13 mouse cellular contexts compared by ENCODE assay signal in genomic region chr8:122531312-122531711, GRCm38 (mm10). TPM values are rescaled to one million over a fixed set of nuclear protein-coding genes. Genes with fewer than 3 reads are reported as not detected.
DNase-seq lines count a peak whose midpoint lies in the region; ATAC-seq lines count a peak whose summit lies in the region.
"Had no signal": no experiment of that assay in that cellular context is flagged by ENCODE, and none has a peak within 500 bp of the region (broad histone marks: within the 10 kb centered on the region; RNA-seq: fewer than 3 reads in every experiment).

No protein-coding gene starts in this region.

- H3K36me3 ChIP-seq in kidney, embryonic 16.5 days (ENCODE audit: insufficient read depth, low read length): no peaks in the 10 kb centered on the region
- no peaks in the 10 kb centered on the region for H3K36me3 ChIP-seq in embryonic facial prominence, embryonic 11.5 days (replicated peaks; ENCODE audit: control insufficient read depth, insufficient read depth, low read depth, low read length)
- no peaks in the 10 kb centered on the region for H3K36me3 ChIP-seq in intestine, embryonic 16.5 days (ENCODE audit: control insufficient read depth, insufficient read depth, low read length)
- H3K36me3 ChIP-seq: neural tube, embryonic 15.5 days had no signal

- H3K27ac ChIP-seq in kidney, embryonic 16.5 days (ENCODE audit: low read length): peak overlapping the region; percentile 55
- peak overlapping the region; percentile 85 for H3K27ac ChIP-seq in brown adipose tissue, adult 24 weeks (replicated peaks; ENCODE audit: low read depth, low read length)
- no peak overlapping the region for H3K27ac ChIP-seq in embryonic facial prominence, embryonic 11.5 days (replicated peaks; ENCODE audit: low read depth, low read length)
- H3K27ac ChIP-seq in intestine, embryonic 16.5 days (ENCODE audit: low read length): peak overlapping the region; percentile 46
- H3K27ac ChIP-seq: hindbrain, postnatal 0 days; macrophage; neural tube, embryonic 15.5 days had no signal

- no peaks in the 10 kb centered on the region for H3K9me3 ChIP-seq in kidney, embryonic 16.5 days (ENCODE audit: low read length)
- no peaks in the 10 kb centered on the region for H3K9me3 ChIP-seq in embryonic facial prominence, embryonic 11.5 days (replicated peaks; ENCODE audit: control insufficient read depth, low read length)
- H3K9me3 ChIP-seq in intestine, embryonic 16.5 days (ENCODE audit: control insufficient read depth, low read length): no peaks in the 10 kb centered on the region
- H3K9me3 ChIP-seq: neural tube, embryonic 15.5 days had no signal

- DNase-seq in kidney, postnatal 10 days: no peak
- no peak for DNase-seq in embryonic facial prominence, embryonic 11.5 days (ENCODE audit: low spot score)
- no peak for DNase-seq in right cerebral cortex, adult 18-20 months
- DNase-seq in cerebellum, postnatal 4 days (ENCODE audit: low spot score in 2 of 2): no peak
- DNase-seq: adrenal gland, postnatal 25 days; right cerebral cortex, postnatal 14 days; thymus, adult 18-20 months had no signal

- no peak overlapping the region for H3K4me3 ChIP-seq in kidney, embryonic 16.5 days (ENCODE audit: low read length)
- 0 out of 2 replicates have a peak overlapping the region, but pooled peaks have one; percentile 15 for H3K4me3 ChIP-seq in brown adipose tissue, adult 24 weeks (ENCODE audit: insufficient read depth, low read depth, low read length)
- no peak overlapping the region for H3K4me3 ChIP-seq in embryonic facial prominence, embryonic 11.5 days (ENCODE audit: low read depth, low read length)
- no peak overlapping the region for H3K4me3 ChIP-seq in intestine, embryonic 16.5 days (ENCODE audit: low read length)
- H3K4me3 ChIP-seq: neural tube, embryonic 15.5 days had no signal

- no peak for ATAC-seq in kidney, embryonic 16.5 days (ENCODE audit: low FRiP score, low TSS enrichment)
- no peak for ATAC-seq in embryonic facial prominence, embryonic 11.5 days (replicated peaks; ENCODE audit: insufficient number of reproducible peaks, low FRiP score, low TSS enrichment, low read depth)
- no peak for ATAC-seq in intestine, embryonic 16.5 days
- ATAC-seq: hindbrain, postnatal 0 days had no signal

- H3K9ac ChIP-seq in kidney, embryonic 16.5 days (replicated peaks; ENCODE audit: low read length): no peak overlapping the region
- 0 out of 2 replicates have a peak overlapping the region, but pooled peaks have one; percentile 22 for H3K9ac ChIP-seq in embryonic facial prominence, embryonic 11.5 days (replicated peaks; ENCODE audit: low read length)
- H3K9ac ChIP-seq in intestine, embryonic 16.5 days (ENCODE audit: low read depth, low read length): peak overlapping the region; percentile 29; the same call in 1 of the 2 replicates
- H3K9ac ChIP-seq: neural tube, embryonic 15.5 days had no signal

- no peaks in the 10 kb centered on the region for H3K27me3 ChIP-seq in kidney, embryonic 16.5 days (ENCODE audit: insufficient read depth, low read length)
- H3K27me3 ChIP-seq in embryonic facial prominence, embryonic 11.5 days (ENCODE audit: control insufficient read depth, insufficient read depth, low read length): no peaks in the 10 kb centered on the region
- H3K27me3 ChIP-seq in intestine, embryonic 16.5 days (replicated peaks; ENCODE audit: control insufficient read depth, insufficient read depth, low read length): no peaks in the 10 kb centered on the region
- H3K27me3 ChIP-seq: neural tube, embryonic 15.5 days had no signal

- WGBS in kidney, embryonic 16.5 days: 54% methylated on average over 8 of the region's 8 CpGs
- 69% methylated on average over 8 of the region's 8 CpGs for WGBS in embryonic facial prominence, embryonic 11.5 days
- WGBS in intestine, embryonic 16.5 days: 80% methylated on average over 8 of the region's 8 CpGs

- H3K4me2 ChIP-seq in kidney, embryonic 16.5 days (replicated peaks; ENCODE audit: low read depth, low read length): no peak overlapping the region
- H3K4me2 ChIP-seq in embryonic facial prominence, embryonic 11.5 days (ENCODE audit: low read depth, low read length): no peak overlapping the region
- no peak overlapping the region for H3K4me2 ChIP-seq in intestine, embryonic 16.5 days (ENCODE audit: low read depth, low read length)
- H3K4me2 ChIP-seq: neural tube, embryonic 15.5 days had no signal

- H3K4me1 ChIP-seq in kidney, embryonic 16.5 days (ENCODE audit: insufficient read depth, low read length): peaks cover 30% of the 10 kb centered on the region
- peaks cover 53% of the 10 kb centered on the region for H3K4me1 ChIP-seq in brown adipose tissue, adult 24 weeks (ENCODE audit: control insufficient read depth, insufficient read depth, insufficient read length, low read length)
- H3K4me1 ChIP-seq in embryonic facial prominence, embryonic 11.5 days (ENCODE audit: control insufficient read depth, insufficient read depth, low read length): peaks cover 2% of the 10 kb centered on the region; the same call in 1 of the 2 replicates
- peaks cover 21% of the 10 kb centered on the region for H3K4me1 ChIP-seq in intestine, embryonic 16.5 days (ENCODE audit: control insufficient read depth, insufficient read depth, low read length)

RNA-seq across cellular contexts. Expression of gene Piezo1, which starts 19.8 kb away (rescaled TPM):
- polyA plus RNA-seq in kidney, embryonic 16.5 days (2015; fragmentation: Nextera tagmentation; extraction: Ambion mirVana): 15.6 and 16.9 TPM in 2 replicates
- 14.7 and 20.4 TPM in 2 replicates for polyA plus RNA-seq in brown adipose tissue, adult 24 weeks (2012; ENCODE audit: insufficient read depth, insufficient read length, missing spikeins)
- polyA plus RNA-seq in embryonic facial prominence, embryonic 11.5 days (2014; fragmentation: Nextera tagmentation; extraction: Ambion mirVana): 3.4 and 5.9 TPM in 2 replicates
- polyA plus RNA-seq in intestine, embryonic 16.5 days (2015; fragmentation: Nextera tagmentation; extraction: Ambion mirVana): 9.8 and 11.3 TPM in 2 replicates

RNA-seq across cellular contexts. Expression of gene Cdt1, which starts 36.5 kb away (rescaled TPM):
- 43.0 and 49.0 TPM in 2 replicates for polyA plus RNA-seq in kidney, embryonic 16.5 days (2015; fragmentation: Nextera tagmentation; extraction: Ambion mirVana)
- polyA plus RNA-seq in brown adipose tissue, adult 24 weeks (2012; ENCODE audit: insufficient read depth, insufficient read length, missing spikeins): 0.48 and 0.58 TPM in 2 replicates
- polyA plus RNA-seq in embryonic facial prominence, embryonic 11.5 days (2014; fragmentation: Nextera tagmentation; extraction: Ambion mirVana): 31.6 and 32.1 TPM in 2 replicates
- 36.2 and 40.0 TPM in 2 replicates for polyA plus RNA-seq in intestine, embryonic 16.5 days (2015; fragmentation: Nextera tagmentation; extraction: Ambion mirVana)

RNA-seq across cellular contexts. Expression of gene Aprt, which starts 45.4 kb away (rescaled TPM):
- 363 and 371 TPM in 2 replicates for polyA plus RNA-seq in kidney, embryonic 16.5 days (2015; fragmentation: Nextera tagmentation; extraction: Ambion mirVana)
- polyA plus RNA-seq in brown adipose tissue, adult 24 weeks (2012; ENCODE audit: insufficient read depth, insufficient read length, missing spikeins): 17.3 and 19.4 TPM in 2 replicates
- 246 and 268 TPM in 2 replicates for polyA plus RNA-seq in embryonic facial prominence, embryonic 11.5 days (2014; fragmentation: Nextera tagmentation; extraction: Ambion mirVana)
- polyA plus RNA-seq in intestine, embryonic 16.5 days (2015; fragmentation: Nextera tagmentation; extraction: Ambion mirVana): 736 and 778 TPM in 2 replicates

RNA-seq across cellular contexts. Expression of gene Ctu2, which starts 55.4 kb away (rescaled TPM):
- 46.5 and 48.0 TPM in 2 replicates for polyA plus RNA-seq in kidney, embryonic 16.5 days (2015; fragmentation: Nextera tagmentation; extraction: Ambion mirVana)
- polyA plus RNA-seq in brown adipose tissue, adult 24 weeks (2012; ENCODE audit: insufficient read depth, insufficient read length, missing spikeins): 13.8 and 15.1 TPM in 2 replicates
- polyA plus RNA-seq in embryonic facial prominence, embryonic 11.5 days (2014; fragmentation: Nextera tagmentation; extraction: Ambion mirVana): 66.8 and 75.5 TPM in 2 replicates
- 37.9 and 43.6 TPM in 2 replicates for polyA plus RNA-seq in intestine, embryonic 16.5 days (2015; fragmentation: Nextera tagmentation; extraction: Ambion mirVana)

RNA-seq across cellular contexts. Expression of gene Rnf166, which starts 55.4 kb away (rescaled TPM):
- polyA plus RNA-seq in kidney, embryonic 16.5 days (2015; fragmentation: Nextera tagmentation; extraction: Ambion mirVana): 39.3 and 46.0 TPM in 2 replicates
- polyA plus RNA-seq in brown adipose tissue, adult 24 weeks (2012; ENCODE audit: insufficient read depth, insufficient read length, missing spikeins): 19.0 and 28.7 TPM in 2 replicates
- polyA plus RNA-seq in embryonic facial prominence, embryonic 11.5 days (2014; fragmentation: Nextera tagmentation; extraction: Ambion mirVana): 26.6 and 27.4 TPM in 2 replicates
- polyA plus RNA-seq in intestine, embryonic 16.5 days (2015; fragmentation: Nextera tagmentation; extraction: Ambion mirVana): 29.2 and 30.4 TPM in 2 replicates

Comparison
In these comparisons a context has a peak if more than half of its experiments do, and no peak if none do; other contexts are left out.
1. RNA of gene Cdt1, which starts 36.5 kb away (polyA plus RNA-seq): 43.0 to 49.0 TPM in kidney, embryonic 16.5 days, 36.2 to 40.0 TPM in intestine, embryonic 16.5 days and 31.6 to 32.1 TPM in embryonic facial prominence, embryonic 11.5 days; 0.48 to 0.58 TPM in brown adipose tissue, adult 24 weeks; every median in the first group is over 10 times any median in the second.
2. RNA of gene Aprt, which starts 45.4 kb away (polyA plus RNA-seq): 736 to 778 TPM in intestine, embryonic 16.5 days, 363 to 371 TPM in kidney, embryonic 16.5 days and 246 to 268 TPM in embryonic facial prominence, embryonic 11.5 days; 17.3 to 19.4 TPM in brown adipose tissue, adult 24 weeks; every median in the first group is over 10 times any median in the second.